Mouse (Mus musculus): Measurements from ENCODE around the gene Rnf145.

GRCm38 (mm10) chr11:44549511-44550278 is 30.9 kb downstream of the Rnf145 start:
- TF ChIP-seq CTCF (IDR thresholded peaks at IDR 0.05) (no peak), EP300 (IDR thresholded peaks at IDR 0.05) (no peak)
